Mouse (Mus musculus) heart, embryonic 16.5 days (tissue): ENCODE measurements around the gene Map3k1. TPM values are rescaled to one million over a fixed set of nuclear protein-coding genes. Genes with fewer than 3 reads are reported as not detected.

ENCODE experiments used
- ATAC-seq: fragments of 200-750 bp; cut with Nextera tagmentation; replicated peaks from 2 replicates; pipeline ENCODE4 v1.8.0; 2017; ENCODE audit warnings: moderate number of reproducible peaks; ENCODE audit not compliant: insufficient read depth, low FRiP score; ENCODE audit errors: extremely low read depth
- H3K27ac ChIP-seq: fragments of 300-500 bp; sonication (generic); 2 replicates; pipeline ENCODE4 v1.5.1; 2014; ENCODE audit warnings: mild to moderate bottlenecking, low read length, control low read depth, moderate library complexity
- H3K27me3 ChIP-seq: fragments of 300-500 bp; sonication (generic); 2 replicates; pipeline ENCODE4 v1.6.1; 2014; ENCODE audit warnings: low read length, mixed read lengths; ENCODE audit not compliant: control insufficient read depth, insufficient read depth
- H3K36me3 ChIP-seq: fragments of 300-500 bp; sonication (generic); 2 replicates; pipeline ENCODE4 v1.6.1; 2014; ENCODE audit not compliant: control insufficient read depth, insufficient read depth
- H3K4me1 ChIP-seq: fragments of 300-500 bp; sonication (generic); 2 replicates; pipeline ENCODE4 v1.6.1; 2014; ENCODE audit warnings: low read length, mixed read lengths; ENCODE audit not compliant: control insufficient read depth, insufficient read depth
- H3K4me2 ChIP-seq: fragments of 300-500 bp; sonication (generic); 2 replicates; pipeline ENCODE4 v1.6.1; 2014; ENCODE audit warnings: low read depth, mild to moderate bottlenecking, control low read depth, low read length
- H3K4me3 ChIP-seq: fragments of 300-500 bp; sonication (generic); 2 replicates; pipeline ENCODE4 v1.5.1; 2014; ENCODE audit warnings: mild to moderate bottlenecking, control low read depth, low read length
- H3K9ac ChIP-seq: fragments of 300-500 bp; sonication (generic); 2 replicates; pipeline ENCODE4 v1.6.1; 2014; ENCODE audit warnings: low read length, control low read depth
- H3K9me3 ChIP-seq: fragments of 300-500 bp; sonication (generic); replicated peaks from 2 replicates; pipeline ENCODE4 v1.6.1; 2016; ENCODE audit warnings: low read length; ENCODE audit not compliant: control insufficient read depth
- WGBS: fragments of 180-500 bp; shearing (Covaris S2); extraction: QIAGEN DNeasy Blood & Tissue Kit; methylation state at CpG from one replicate; pipeline ENCODE4 v1.1.7; 2014; 5-methylcytosine and 5-hydroxymethylcytosine counted together
- polyA plus RNA-seq: library from polyadenylated mRNA; unstranded; fragments of >200 nt; fragmentation: Nextera tagmentation; extraction: Ambion mirVana; gene quantifications from 2 replicates; pipeline ENCODE4 v1.2.1, GENCODE M21; 2015

Gene Map3k1
- polyA plus RNA-seq, 1 experiment from 2014 or later = 12.9 TPM

DNA sequence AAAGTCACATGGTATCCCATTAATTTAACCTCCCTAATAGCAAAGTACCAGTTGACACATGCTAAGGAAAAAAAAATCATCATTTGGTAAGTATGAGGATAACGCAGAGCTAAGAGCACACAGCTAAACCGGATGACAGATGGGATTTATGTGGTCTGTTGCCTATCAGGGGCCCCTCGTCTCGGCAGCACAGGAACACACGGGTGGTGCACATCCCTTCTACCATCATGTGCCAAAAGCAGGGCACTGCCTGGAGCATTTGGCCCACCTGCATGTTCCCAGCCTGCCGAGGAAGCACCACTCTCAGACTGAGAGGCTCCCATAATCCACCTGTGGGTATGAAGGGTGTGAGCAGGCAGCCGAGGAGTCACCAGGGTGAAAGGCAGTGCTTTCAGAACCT is 63.6 kb downstream of the Map3k1 start:
- Histone ChIP-seq H3K9ac (no peak overlapping the region), H3K4me1 (no peaks in the 10 kb centered on the region), H3K9me3 (no peaks in the 10 kb centered on the region), H3K36me3 (peaks cover 22% of the 10 kb centered on the region), H3K4me2 (no peak overlapping the region), H3K27me3 (no peaks in the 10 kb centered on the region), H3K4me3 (no peak overlapping the region), H3K27ac (no peak overlapping the region)
- no peak for ATAC-seq
- WGBS = 66% methylated on average over 7 of the region's 7 CpGs

DNA sequence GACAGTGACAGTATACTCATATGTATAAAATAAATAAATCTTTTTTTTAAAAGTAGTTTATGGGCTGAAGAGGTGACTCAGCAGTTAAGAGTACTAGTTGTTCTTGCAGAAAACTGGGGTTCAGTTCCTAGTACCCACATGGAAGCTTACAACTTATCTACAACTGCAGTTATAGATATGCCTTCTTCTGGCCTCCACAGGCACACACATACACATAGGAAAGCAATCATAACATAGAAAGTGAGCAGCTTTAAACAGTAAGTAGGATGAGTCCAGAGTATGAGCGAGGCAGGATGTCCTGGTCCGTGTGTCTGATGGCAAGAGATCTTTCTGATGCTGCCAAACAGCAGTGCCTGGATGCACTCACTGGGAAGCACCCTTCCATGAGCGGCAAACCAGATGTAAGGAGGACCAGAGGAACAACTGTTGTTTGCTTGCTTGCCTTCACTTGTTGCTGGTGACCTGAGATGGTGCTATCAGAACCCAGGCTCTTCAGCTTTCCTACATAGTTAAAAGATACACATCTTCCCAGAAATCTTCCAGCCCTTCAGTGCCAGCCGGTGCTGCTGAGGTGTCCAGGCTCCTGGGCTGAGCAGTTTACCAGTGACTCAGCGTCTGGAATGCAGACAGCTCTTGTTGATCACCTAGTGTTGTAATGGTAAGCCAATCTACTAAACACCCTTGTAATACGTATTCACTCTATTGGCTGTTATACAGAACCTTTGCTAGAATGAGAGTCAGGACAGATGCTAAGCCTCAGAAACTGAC is 64.4 kb downstream of the Map3k1 start:
- Histone ChIP-seq H3K9me3 (no peaks in the 10 kb centered on the region), H3K27ac (no peak overlapping the region), H3K9ac (no peak overlapping the region), H3K4me2 (no peak overlapping the region), H3K36me3 (peaks cover 15% of the 10 kb centered on the region), H3K4me1 (no peaks in the 10 kb centered on the region), H3K27me3 (no peaks in the 10 kb centered on the region), H3K4me3 (no peak overlapping the region)
- WGBS = 56% methylated on average over 6 of the region's 6 CpGs
- no peak for ATAC-seq

DNA sequence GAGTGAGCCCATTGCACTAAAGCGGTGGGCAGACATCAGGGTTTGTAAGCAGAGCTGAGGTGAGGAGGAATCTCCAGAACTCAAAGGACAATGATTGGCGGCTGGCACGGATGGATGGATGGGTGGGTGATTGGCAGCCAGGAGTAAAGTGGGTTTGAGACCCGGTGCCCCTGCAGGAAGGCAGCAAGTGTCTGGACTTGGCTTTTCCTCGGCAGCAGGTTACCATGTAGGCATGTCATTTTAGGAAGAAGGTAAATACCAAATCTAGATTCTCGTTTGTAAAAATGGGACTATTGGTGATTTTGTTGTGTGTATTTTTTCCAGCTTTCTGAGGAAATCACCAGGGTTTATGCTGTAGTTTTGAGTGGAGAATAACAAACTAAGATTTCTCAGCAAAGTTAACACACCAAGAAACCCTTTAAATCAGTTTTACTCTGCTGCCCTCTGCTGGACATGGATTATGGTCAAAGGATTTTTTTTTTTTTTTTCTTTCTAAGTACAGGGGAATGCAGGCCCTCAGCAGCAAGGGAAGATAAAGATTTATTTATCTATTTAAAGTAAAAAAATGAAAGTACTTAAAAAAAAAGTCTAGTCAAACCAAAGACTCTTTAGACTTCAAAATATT is 66.7 kb downstream of the Map3k1 start:
- Histone ChIP-seq H3K9me3 (peaks cover 3% of the 10 kb centered on the region; the same call in 1 of the 2 replicates), H3K4me2 (no peak overlapping the region), H3K4me3 (no peak overlapping the region), H3K4me1 (no peaks in the 10 kb centered on the region), H3K9ac (no peak overlapping the region), H3K36me3 (no peaks in the 10 kb centered on the region), H3K27ac (no peak overlapping the region), H3K27me3 (no peaks in the 10 kb centered on the region)
- ATAC-seq = no peak
- WGBS = 55% methylated on average over 6 of the region's 6 CpGs

DNA sequence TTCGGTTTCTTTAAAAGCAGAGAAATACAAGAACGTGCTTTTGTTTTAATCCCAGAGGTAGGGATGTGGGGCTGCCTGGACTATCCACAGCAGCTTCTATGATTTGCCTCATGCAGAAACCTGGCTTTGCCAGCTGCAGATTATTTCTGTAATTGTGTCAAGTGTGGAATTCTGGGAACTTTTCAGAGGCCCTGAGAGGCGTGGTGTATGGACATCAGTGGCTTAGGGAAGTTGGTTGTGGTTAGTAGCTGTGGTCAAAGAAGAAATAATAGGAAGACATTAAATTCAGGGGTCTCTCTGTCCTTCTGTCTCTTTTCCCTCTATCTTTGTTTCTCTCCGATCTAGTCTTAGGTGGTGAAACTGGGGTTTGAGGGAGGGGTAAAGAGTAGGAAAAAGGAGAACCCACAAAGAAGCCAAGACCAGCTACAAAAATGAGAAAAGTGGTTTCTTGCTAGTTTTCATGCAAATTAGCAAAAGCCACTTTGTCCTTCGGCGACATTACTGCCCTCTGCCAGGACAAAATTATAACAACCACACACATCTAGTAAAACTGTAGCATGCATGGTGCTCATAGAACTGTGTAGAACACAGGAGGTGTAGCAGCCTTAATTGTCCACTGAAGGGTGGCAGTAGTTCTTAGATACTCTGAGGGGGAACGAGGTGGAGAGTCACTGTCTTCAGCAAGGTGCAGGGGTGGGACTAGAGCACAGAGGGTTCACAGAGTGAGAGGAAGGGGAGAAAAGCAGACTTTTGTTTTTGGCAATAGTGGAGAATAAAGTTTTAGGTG is 67.4 kb downstream of the Map3k1 start:
- ATAC-seq = no peak; the same call in 1 of the 2 replicates
- Histone ChIP-seq H3K9me3 (peaks cover 3% of the 10 kb centered on the region; the same call in 1 of the 2 replicates), H3K4me2 (no peak overlapping the region), H3K9ac (no peak overlapping the region), H3K36me3 (no peaks in the 10 kb centered on the region), H3K27me3 (no peaks in the 10 kb centered on the region), H3K4me1 (no peaks in the 10 kb centered on the region), H3K27ac (no peak overlapping the region), H3K4me3 (no peak overlapping the region)
- 73% methylated on average over 7 of the region's 7 CpGs for WGBS

DNA sequence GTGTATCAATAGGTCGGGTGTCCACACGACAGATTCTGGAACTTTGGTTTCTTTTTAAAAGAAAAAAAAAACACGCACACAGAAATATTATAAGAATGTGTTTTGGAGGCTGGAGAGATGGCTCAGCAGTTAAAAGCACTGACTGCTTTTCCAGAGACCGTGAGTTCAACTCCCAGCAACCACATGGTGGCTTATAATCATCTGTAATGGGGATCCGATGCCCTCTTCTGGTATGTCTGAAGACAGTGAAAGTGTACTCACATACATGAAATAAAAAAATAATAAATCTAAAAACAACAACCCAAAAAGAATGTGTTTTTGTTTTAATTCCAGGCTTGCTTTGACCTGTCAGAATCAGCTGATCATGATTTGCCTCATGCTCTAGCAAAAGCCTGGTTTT is 81.9 kb downstream of the Map3k1 start:
- 96% methylated on average over 5 of the region's 5 CpGs for WGBS
- H3K36me3 ChIP-seq = 0 out of 2 replicates have a peak, but pooled peaks cover 2% of the 10 kb centered on the region
- H3K4me1 ChIP-seq = peaks cover 7% of the 10 kb centered on the region
- H3K4me3 ChIP-seq = no peak overlapping the region
- H3K27me3 ChIP-seq = no peaks in the 10 kb centered on the region
- no peak for ATAC-seq
- H3K4me2 ChIP-seq = no peak overlapping the region
- H3K27ac ChIP-seq = no peak overlapping the region
- H3K9me3 ChIP-seq = peaks cover 5% of the 10 kb centered on the region; the same call in 1 of the 2 replicates
- no peak overlapping the region for H3K9ac ChIP-seq

DNA sequence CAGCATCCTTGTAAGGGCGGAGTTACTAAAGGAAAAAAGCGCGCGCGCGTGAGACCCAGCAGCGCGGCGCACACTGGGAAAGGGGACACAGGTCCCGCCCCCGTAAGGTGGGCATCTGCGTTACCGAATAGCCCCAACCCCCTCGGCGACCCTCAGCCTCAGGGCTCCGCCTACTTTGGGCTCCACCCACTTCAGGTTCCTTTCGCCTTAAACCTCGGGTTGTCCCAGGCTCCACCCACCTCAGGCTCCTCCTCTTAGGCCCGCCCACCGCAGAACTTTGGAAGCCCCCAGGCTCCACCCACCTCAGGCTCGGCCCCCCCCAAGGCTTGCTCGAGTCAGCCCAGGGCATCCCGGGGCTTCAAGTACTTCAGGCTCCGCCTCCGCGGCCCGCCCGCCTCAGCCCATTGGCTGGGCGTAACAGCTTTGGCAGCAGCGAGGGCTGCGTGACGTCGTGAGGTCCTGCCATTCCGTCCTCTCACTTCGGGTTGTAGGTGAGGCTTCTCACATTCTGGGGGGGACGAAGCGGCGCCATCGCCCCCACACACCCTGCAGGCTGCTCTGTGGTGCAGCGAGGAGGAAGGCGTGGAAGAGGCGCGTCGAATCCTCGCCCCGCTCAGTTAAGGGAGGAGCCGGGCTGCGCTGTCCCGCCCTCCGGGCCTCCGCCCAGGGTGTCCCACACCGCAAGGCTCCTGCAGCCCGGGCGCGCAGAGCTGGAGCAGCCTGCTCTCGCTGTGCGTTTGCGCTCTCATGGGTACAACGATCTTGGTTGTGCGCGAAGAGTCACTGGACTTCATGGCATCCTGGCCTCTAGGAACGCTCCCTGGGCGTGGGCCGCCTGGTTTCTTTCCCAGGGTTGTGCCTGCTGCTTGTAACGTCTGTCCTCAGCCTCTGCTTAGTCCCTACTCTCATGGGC is 83.4 kb downstream of the Map3k1 start:
- H3K9ac ChIP-seq = peak overlapping the region; percentile 87
- H3K36me3 ChIP-seq = 0 out of 2 replicates have a peak, but pooled peaks cover 2% of the 10 kb centered on the region
- ATAC-seq = peak; percentile 99

DNA sequence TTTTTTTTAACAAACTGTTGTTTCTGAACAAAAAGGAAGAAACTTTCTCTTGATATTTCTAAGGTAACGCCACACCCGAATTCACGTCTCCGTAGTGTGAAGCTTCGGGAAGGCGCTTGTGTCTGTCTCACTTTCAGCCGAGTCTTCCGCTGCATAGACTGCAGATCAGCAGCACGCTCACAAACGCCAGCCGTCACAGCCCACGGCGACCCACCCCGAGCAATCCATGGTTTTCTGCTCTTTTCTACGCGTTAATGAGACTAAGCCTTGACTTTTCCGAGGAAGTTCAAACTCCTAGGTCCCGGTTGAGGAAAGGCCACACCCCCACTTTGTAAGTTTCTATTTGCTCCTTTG is 84.0 kb downstream of the Map3k1 start:
- Histone ChIP-seq H3K27ac (peak overlapping the region; percentile 96), H3K4me1 (peaks cover 7% of the 10 kb centered on the region), H3K4me2 (peak overlapping the region; percentile 97), H3K27me3 (no peaks in the 10 kb centered on the region), H3K9ac (peak overlapping the region; percentile 74), H3K36me3 (0 out of 2 replicates have a peak, but pooled peaks cover 2% of the 10 kb centered on the region), H3K4me3 (peak overlapping the region; percentile 79), H3K9me3 (peaks cover 5% of the 10 kb centered on the region; the same call in 1 of the 2 replicates)
- no peak for ATAC-seq
- WGBS = under 1% methylated on average over 18 of the region's 18 CpGs

More for the DNA sequence above, 83.4 kb downstream of the Map3k1 start:
- Histone ChIP-seq H3K27ac (peak overlapping the region; percentile 96), H3K4me1 (peaks cover 7% of the 10 kb centered on the region), H3K27me3 (no peaks in the 10 kb centered on the region), H3K4me2 (peak overlapping the region; percentile 97), H3K9me3 (peaks cover 5% of the 10 kb centered on the region; the same call in 1 of the 2 replicates), H3K4me3 (peak overlapping the region; percentile 79)
- under 1% methylated on average over 65 of the region's 65 CpGs for WGBS

DNA sequence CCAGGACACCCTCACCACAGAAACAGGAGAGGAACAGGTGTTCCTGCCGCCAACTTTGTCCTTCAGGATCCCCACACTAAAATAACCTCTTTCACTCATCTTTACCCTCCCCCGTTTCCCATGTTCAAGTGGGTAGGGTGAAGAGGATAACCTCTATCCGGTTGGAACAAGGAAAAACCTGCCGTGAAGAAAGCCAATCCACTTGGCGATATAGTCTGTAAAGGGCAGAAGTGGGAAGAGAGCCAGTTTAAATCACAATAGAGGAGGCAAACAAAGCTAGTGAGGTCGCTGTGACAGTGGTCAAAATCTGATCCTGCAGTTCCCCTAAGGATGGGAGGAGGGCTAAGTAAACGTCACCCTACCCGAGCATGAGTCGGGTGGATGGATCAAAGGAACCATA is 89.1 kb downstream of the Map3k1 start:
- ATAC-seq = no peak
- Histone ChIP-seq H3K27me3 (no peaks in the 10 kb centered on the region), H3K9me3 (no peaks in the 10 kb centered on the region), H3K27ac (no peak overlapping the region), H3K4me3 (no peak overlapping the region), H3K36me3 (peaks cover 16% of the 10 kb centered on the region), H3K4me2 (no peak overlapping the region), H3K9ac (no peak overlapping the region), H3K4me1 (peaks cover 4% of the 10 kb centered on the region)
- WGBS = 53% methylated on average over 9 of the region's 9 CpGs
